Mouse (Mus musculus) limb, embryonic 14.5 days (tissue): ENCODE results near the gene Anapc4. TPM values are rescaled to one million over a fixed set of nuclear protein-coding genes. Genes with fewer than 3 reads are reported as not detected.

Experiments used
- ATAC-seq: fragments of 200-750 bp; cut with Nextera tagmentation; 2 replicates; pipeline ENCODE4 v1.8.0; 2017; ENCODE audit warnings: low read depth, moderate number of reproducible peaks, moderate TSS enrichment; ENCODE audit not compliant: low FRiP score
- DNase-seq: peaks from one replicate; pipeline ENCODE4 v3.0.0-alpha.2; 2015; ENCODE audit warnings: low spot score
- H3K27ac ChIP-seq: fragments of 300-500 bp; sonication (generic); replicated peaks from 2 replicates; pipeline ENCODE4 v1.5.1; 2014; ENCODE audit warnings: low read depth, mild to moderate bottlenecking, low read length, moderate library complexity, mixed read lengths
- H3K27me3 ChIP-seq: fragments of 300-500 bp; sonication (generic); 2 replicates; pipeline ENCODE4 v1.6.1; 2014; ENCODE audit warnings: low read length, mixed read lengths; ENCODE audit not compliant: control insufficient read depth, insufficient read depth
- H3K36me3 ChIP-seq: fragments of 300-500 bp; sonication (generic); 2 replicates; pipeline ENCODE4 v1.6.1; 2014; ENCODE audit warnings: mild to moderate bottlenecking, low read length, moderate library complexity, mixed read lengths; ENCODE audit not compliant: control insufficient read depth, insufficient read depth
- H3K4me1 ChIP-seq: fragments of 300-500 bp; sonication (generic); 2 replicates; pipeline ENCODE4 v1.6.1; 2014; ENCODE audit warnings: antibody characterized with exemption, low read length, mixed read lengths; ENCODE audit not compliant: control insufficient read depth, insufficient read depth
- H3K4me2 ChIP-seq: fragments of 300-500 bp; sonication (generic); replicated peaks from 2 replicates; pipeline ENCODE4 v1.6.1; 2014; ENCODE audit warnings: low read depth, mild to moderate bottlenecking, low read length, moderate library complexity; ENCODE audit not compliant: severe bottlenecking
- H3K4me3 ChIP-seq: fragments of 300-500 bp; sonication (generic); replicated peaks from 2 replicates; pipeline ENCODE4 v1.5.1; 2014; ENCODE audit warnings: low read length
- H3K9ac ChIP-seq: fragments of 300-500 bp; sonication (generic); 2 replicates; pipeline ENCODE4 v1.6.1; 2014; ENCODE audit warnings: mild to moderate bottlenecking, low read depth, low read length, moderate library complexity; ENCODE audit not compliant: severe bottlenecking
- H3K9me3 ChIP-seq: fragments of 300-500 bp; sonication (generic); 2 replicates; pipeline ENCODE4 v1.6.1; 2016; ENCODE audit warnings: low read length; ENCODE audit not compliant: control insufficient read depth
- POLR2A ChIP-seq: fragments of 200-500 bp; IDR thresholded peaks from 2 replicates; pipeline ENCODE4 v1.8.0; 2012; ENCODE audit warnings: inconsistent platforms, mild to moderate bottlenecking, moderate library complexity, borderline replicate concordance; ENCODE audit not compliant: insufficient read depth, insufficient read length; ENCODE audit errors: extremely low read depth
- WGBS: fragments of 180-500 bp; shearing (Covaris S2); extraction: QIAGEN DNeasy Blood & Tissue Kit; methylation state at CpG from one replicate; pipeline ENCODE4 v1.1.7; 2014; 5-methylcytosine and 5-hydroxymethylcytosine counted together
- polyA plus RNA-seq, 2 experiments: library from polyadenylated mRNA; depleted of rRNA in 1 of 2; stranded (reverse) in 1 of 2; unstranded in 1 of 2; fragments of >200 nt; fragmentation: Nextera tagmentation in 1 of 2; extraction: Ambion mirVana in 1 of 2; gene quantifications; 2 replicates each; pipeline versions ENCODE4 v1.2.1 to v1.2.3; 2012 to 2014

Anapc4 gene
- polyA plus RNA-seq, 2 experiments: 118 to 149 TPM

- DNase-seq (no peak), ATAC-seq (no peak)
- H3K4me3 ChIP-seq: no peak overlapping the region
- no peaks in the 10 kb centered on the region for H3K36me3 ChIP-seq
- H3K4me1 ChIP-seq: no peaks in the 10 kb centered on the region
- no peak overlapping the region for H3K27ac ChIP-seq
- no peaks in the 10 kb centered on the region for H3K27me3 ChIP-seq
- WGBS: 19% methylated on average over 4 of the region's 4 CpGs
- H3K4me2 ChIP-seq: no peak overlapping the region
- H3K9me3 ChIP-seq: no peaks in the 10 kb centered on the region
- no peak for TF ChIP-seq POLR2A
- H3K9ac ChIP-seq: no peak overlapping the region
Measured at GRCm38 (mm10) chr5:52904246-52904645, 70.4 kb downstream of the Anapc4 start.

GRCm38 (mm10) chr5:52904671-52905070 lies 70.9 kb downstream of the Anapc4 start:
- no peak for ATAC-seq
- Histone ChIP-seq H3K4me3 (no peak overlapping the region), H3K36me3 (no peaks in the 10 kb centered on the region), H3K27ac (no peak overlapping the region), H3K27me3 (no peaks in the 10 kb centered on the region), H3K4me1 (no peaks in the 10 kb centered on the region), H3K9ac (no peak overlapping the region), H3K9me3 (no peaks in the 10 kb centered on the region), H3K4me2 (no peak overlapping the region)
- DNase-seq: no peak
- no peak for TF ChIP-seq POLR2A
- 24% methylated on average over 6 of the region's 6 CpGs for WGBS

- WGBS: 86% methylated on average over 3 of the region's 3 CpGs
- Histone ChIP-seq H3K4me2 (no peak overlapping the region), H3K9ac (no peak overlapping the region), H3K36me3 (no peaks in the 10 kb centered on the region), H3K27me3 (no peaks in the 10 kb centered on the region), H3K4me3 (no peak overlapping the region), H3K9me3 (no peaks in the 10 kb centered on the region), H3K4me1 (no peaks in the 10 kb centered on the region), H3K27ac (no peak overlapping the region)
- DNase-seq (no peak), ATAC-seq (no peak)
- no peak for TF ChIP-seq POLR2A
Measured at GRCm38 (mm10) chr5:52908246-52908645, 74.4 kb downstream of the Anapc4 start.

- H3K9ac ChIP-seq: no peak overlapping the region
- H3K27me3 ChIP-seq: no peaks in the 10 kb centered on the region
- H3K4me1 ChIP-seq: no peaks in the 10 kb centered on the region
- H3K36me3 ChIP-seq: no peaks in the 10 kb centered on the region
- no peak for DNase-seq
- no peak overlapping the region for H3K27ac ChIP-seq
- no peak overlapping the region for H3K4me2 ChIP-seq
- no peak overlapping the region for H3K4me3 ChIP-seq
- ATAC-seq: no peak
- no peak for TF ChIP-seq POLR2A
- WGBS: 46% methylated on average over 11 of the region's 12 CpGs
- H3K9me3 ChIP-seq: no peaks in the 10 kb centered on the region
Measured at GRCm38 (mm10) chr5:52910159-52910591, 76.4 kb downstream of the Anapc4 start.

GRCm38 (mm10) chr5:52911286-52911870 lies 77.6 kb downstream of the Anapc4 start:
- Histone ChIP-seq H3K9ac (no peak overlapping the region), H3K4me3 (no peak overlapping the region), H3K4me1 (no peaks in the 10 kb centered on the region), H3K36me3 (no peaks in the 10 kb centered on the region), H3K4me2 (no peak overlapping the region), H3K27ac (no peak overlapping the region), H3K27me3 (no peaks in the 10 kb centered on the region), H3K9me3 (no peaks in the 10 kb centered on the region)
- no peak for TF ChIP-seq POLR2A
- DNase-seq (no peak), ATAC-seq (no peak)
- WGBS: 88% methylated on average over 10 of the region's 10 CpGs
